Mouse (Mus musculus) adrenal gland, postnatal 10 days (tissue): ENCODE measurements around the gene Lgr4. TPM values are rescaled to one million over a fixed set of nuclear protein-coding genes. Genes with fewer than 3 reads are reported as not detected.

Experiments
- DNase-seq: peaks from one replicate; pipeline ENCODE4 v3.0.0; 2021; ENCODE audit warnings: mixed read lengths
- total RNA-seq, 2 experiments: library from RNA; stranded (reverse); gene quantifications; 2 replicates each; pipeline ENCODE4 v1.2.3; 2021

Lgr4 gene
- total RNA-seq, 2 experiments from 2014 or later, result 70.3 to 71.4 TPM

GRCm38 (mm10) chr2:110017616-110018505, 100.4 kb downstream of the Lgr4 start, which contains the start of gene Ccdc34:
Ccdc34 (plus strand) TSS chr2:110017817.
- peak; percentile 94 for DNase-seq

DNA sequence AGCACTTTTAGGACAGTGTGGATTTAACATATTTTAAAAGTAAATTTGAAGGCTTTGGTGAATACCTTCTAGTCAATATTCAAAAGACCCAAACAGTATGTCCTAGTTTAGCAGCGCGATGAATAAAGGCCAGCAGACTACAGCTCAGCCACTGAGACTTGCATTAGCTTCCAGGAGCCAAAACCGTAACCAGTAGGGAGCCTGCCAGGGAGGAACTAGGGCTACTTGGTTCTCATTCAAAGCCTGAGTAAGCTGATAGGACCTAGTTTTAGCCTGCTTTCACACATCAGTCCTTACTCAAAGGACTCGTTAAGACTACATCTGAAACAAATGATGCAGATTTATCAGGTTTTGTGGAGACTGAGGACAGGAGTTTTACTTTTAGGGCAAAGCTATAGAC, 102.2 kb downstream of the Lgr4 start:
- no peak for DNase-seq

DNA sequence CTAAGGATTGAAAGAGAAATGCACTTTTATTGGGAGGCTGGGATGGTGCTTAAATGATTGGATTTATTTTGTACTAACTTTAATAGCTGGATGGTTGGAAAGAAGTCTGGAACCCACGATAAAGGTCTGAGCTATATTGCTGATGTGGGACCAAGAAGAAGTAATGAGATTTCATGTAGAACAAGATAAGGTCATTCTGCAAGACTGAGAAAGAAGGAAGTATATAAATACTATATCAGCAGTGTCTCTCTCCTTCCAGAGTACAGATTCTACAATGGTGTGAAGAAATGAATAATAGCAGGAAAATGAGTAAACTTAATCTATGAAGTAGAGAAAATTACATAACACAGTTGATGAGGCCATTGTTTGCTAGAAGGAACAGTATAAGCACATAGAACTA, 103.0 kb downstream of the Lgr4 start:
- no peak for DNase-seq

DNA sequence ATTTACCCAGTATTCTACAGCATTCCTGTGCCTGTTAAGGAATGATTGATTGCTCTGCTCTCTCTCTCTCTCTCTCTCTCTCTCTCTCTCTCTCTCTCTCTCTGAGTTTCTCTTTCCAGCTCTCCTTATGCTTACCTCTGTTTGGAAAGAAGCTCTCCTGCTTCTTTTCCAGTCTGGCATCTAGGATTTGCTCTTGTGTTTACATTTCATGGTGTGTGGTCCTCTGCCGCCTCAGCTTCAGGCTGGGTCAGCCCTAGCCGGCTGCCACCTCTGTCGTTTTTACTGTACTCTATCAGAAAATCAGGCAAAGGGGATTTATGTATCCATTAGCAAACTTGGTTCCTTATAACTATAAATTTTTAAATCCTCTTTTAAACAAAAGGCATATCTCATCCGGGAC, 118.8 kb downstream of the Lgr4 start:
- DNase-seq, result no peak

- DNase-seq, result no peak
Observed at GRCm38 (mm10) chr2:110036665-110037064, 119.2 kb downstream of the Lgr4 start.

- DNase-seq, result no peak
Observed at GRCm38 (mm10) chr2:110037221-110037620, 119.8 kb downstream of the Lgr4 start.

GRCm38 (mm10) chr2:110038341-110038740, 120.9 kb downstream of the Lgr4 start:
- no peak for DNase-seq

GRCm38 (mm10) chr2:110042861-110043760, 125.7 kb downstream of the Lgr4 start:
- DNase-seq, result no peak

DNA sequence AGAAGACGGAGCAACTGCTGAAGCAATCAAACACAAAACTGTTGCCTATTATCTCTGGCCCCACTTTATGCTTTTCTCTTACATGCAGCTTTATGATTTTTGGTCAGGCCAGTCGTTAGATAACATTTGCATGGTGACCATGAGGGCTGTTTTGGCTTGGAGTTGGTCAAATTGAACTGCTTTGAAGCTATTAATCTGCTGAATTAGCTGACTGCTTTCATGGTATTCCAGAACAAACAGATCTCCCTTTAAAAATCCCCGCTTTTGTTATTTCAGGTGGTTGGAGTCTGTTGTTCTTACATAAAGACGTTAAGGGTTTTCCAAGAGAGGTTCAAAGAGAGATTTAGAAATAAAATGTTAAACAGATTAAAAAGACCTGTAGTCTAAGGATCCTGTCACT, 141.0 kb downstream of the Lgr4 start:
- no peak for DNase-seq

GRCm38 (mm10) chr2:110063131-110063530, 145.7 kb downstream of the Lgr4 start:
- peak; percentile 7 for DNase-seq

Other genes starting within 250 kb of the Lgr4 start
- under 1 TPM; 0.24 to 0.63 TPM for gene Bdnf, start 242.9 kb upstream of the Lgr4 start, total RNA-seq
- 10 to 100 TPM; 64.5 to 70.1 TPM for gene Lin7c, start 26.8 kb upstream of the Lgr4 start, total RNA-seq
- gene Ccdc34, start 100.2 kb downstream of the Lgr4 start, total RNA-seq, result 10 to 100 TPM; 13.8 to 16.7 TPM